Mouse (Mus musculus): ENCODE results near the gene Tmem126a. TPM values are rescaled to one million over a fixed set of nuclear protein-coding genes. Genes with fewer than 3 reads are reported as not detected.

Tmem126a gene
- total RNA-seq, 2 experiments from 2014 or later, result 3.1 to 18.9 TPM

- no peak for ATAC-seq (replicated peaks; ENCODE audit: low FRiP score, poor library complexity, severe bottlenecking)
Observed at GRCm38 (mm10) chr7:90426020-90427001, 30.7 kb downstream of the Tmem126a start, which contains the start of gene Ccdc89. Ccdc89 (plus strand) TSS chr7:90426577.

- no peak for ATAC-seq (replicated peaks; ENCODE audit: low FRiP score, poor library complexity, severe bottlenecking)
Observed at GRCm38 (mm10) chr7:90409934-90410333, 47.1 kb downstream of the Tmem126a start.

Other genes starting within 250 kb of the Tmem126a start
- gene Ccdc83, start 191.5 kb downstream of the Tmem126a start, total RNA-seq (2015; ENCODE audit: low replicate concordance), result not detected in 2 replicates
- not detected in 2 replicates for gene Ccdc83, start 191.5 kb downstream of the Tmem126a start, total RNA-seq (2017; ENCODE audit: low replicate concordance)
- gene Sytl2, start 155.0 kb downstream of the Tmem126a start, total RNA-seq (2015; ENCODE audit: low replicate concordance), result 2.9 TPM in 1 of 2 replicates, not detected in the other
- 0.61 and 2.7 TPM in 2 replicates for gene Sytl2, start 155.0 kb downstream of the Tmem126a start, total RNA-seq (2017; ENCODE audit: low replicate concordance)
- gene Ccdc89, start 30.7 kb downstream of the Tmem126a start, total RNA-seq (2015; ENCODE audit: low replicate concordance), result not detected in 2 replicates
- not detected in 2 replicates for gene Ccdc89, start 30.7 kb downstream of the Tmem126a start, total RNA-seq (2017; ENCODE audit: low replicate concordance)
- 85.8 and 132 TPM in 2 replicates for gene Crebzf, start 14.5 kb downstream of the Tmem126a start, total RNA-seq (2015; ENCODE audit: low replicate concordance)
- 76.8 and 101 TPM in 2 replicates for gene Crebzf, start 14.5 kb downstream of the Tmem126a start, total RNA-seq (2017; ENCODE audit: low replicate concordance)
- 1.8 and 9.6 TPM in 2 replicates for gene Tmem126b, start 18.8 kb upstream of the Tmem126a start, total RNA-seq (2015; ENCODE audit: low replicate concordance)
- 6.0 and 8.6 TPM in 2 replicates for gene Tmem126b, start 18.8 kb upstream of the Tmem126a start, total RNA-seq (2017; ENCODE audit: low replicate concordance)
- 5.8 TPM in 1 of 2 replicates, not detected in the other for gene Dlg2, start 19.4 kb upstream of the Tmem126a start, total RNA-seq (2015; ENCODE audit: low replicate concordance)
- not detected in 2 replicates for gene Dlg2, start 19.4 kb upstream of the Tmem126a start, total RNA-seq (2017; ENCODE audit: low replicate concordance)